Mouse (Mus musculus) bone marrow macrophage, adult 2 months (primary cell): ENCODE data around the gene Cnih3.

Experiments
- CTCF ChIP-seq: IDR thresholded peaks from 2 replicates; pipeline ENCODE4 v1.5.1; 2012; ENCODE audit warnings: low read depth, mild to moderate bottlenecking, low read length, moderate library complexity
- POLR2A ChIP-seq: IDR thresholded peaks from 2 replicates; pipeline ENCODE4 v1.6.1; 2012; ENCODE audit warnings: mild to moderate bottlenecking, low read depth, low read length, borderline replicate concordance

GRCm38 (mm10) chr1:181314301-181314700 lies 38.1 kb upstream of the Cnih3 start:
- TF ChIP-seq POLR2A (no peak), CTCF (no peak)
